Mouse (Mus musculus): ENCODE results near the gene Atp5l.

DNA sequence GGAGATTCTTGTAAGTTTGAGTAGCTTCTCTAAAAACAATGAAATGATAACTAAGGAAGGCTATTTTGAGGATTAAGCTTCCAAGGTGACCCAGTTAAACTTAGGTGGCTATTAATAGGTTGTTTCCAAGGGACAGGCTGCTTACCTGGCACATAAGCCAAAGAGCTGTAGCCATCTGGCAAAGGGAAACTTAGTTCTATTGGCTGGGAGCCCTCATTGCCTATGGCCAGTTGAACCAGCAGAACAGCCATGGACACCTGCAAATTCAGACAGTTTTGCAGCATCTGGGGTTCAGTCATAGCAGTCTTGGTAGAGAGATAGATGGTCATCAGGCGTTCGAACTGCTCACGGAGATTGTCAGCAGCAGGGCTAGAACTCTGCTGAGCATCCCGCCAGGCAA is 21.9 kb upstream of the Atp5l start:
- TF ChIP-seq HCFC1 (IDR thresholded peaks at IDR 0.05; ENCODE audit: borderline replicate concordance, insufficient read depth, low read length) (no peak), CHD2 (IDR thresholded peaks at IDR 0.05; ENCODE audit: low read depth, low read length) (no peak), ZC3H11A (IDR thresholded peaks at IDR 0.05; ENCODE audit: borderline replicate concordance, low read depth, low read length) (no peak)

All from ES-E14 (cell line).